Mouse (Mus musculus) ovary, adult 18-20 months (tissue): ENCODE results near the gene Esf1.
"Not testable (repeated sequence)": the region's sequence is repeated elsewhere in the genome, so short reads cannot be mapped to it uniquely, and the experiment has no call there.

Experiments used
- DNase-seq: peaks from one replicate; pipeline ENCODE4 v3.0.0; 2022; ENCODE audit warnings: low spot score, mixed read lengths

The Esf1 gene

GRCm38 (mm10) chr2:140096034-140096433 is 74.3 kb downstream of the Esf1 start:
- DNase-seq = no peak

- no peak for DNase-seq
These were observed 76.9 kb downstream of the Esf1 start for GRCm38 (mm10) chr2:140093433-140093832.

- no peak for DNase-seq
These were observed 86.1 kb downstream of the Esf1 start for GRCm38 (mm10) chr2:140084245-140084644.

GRCm38 (mm10) chr2:140080747-140081577 is 89.4 kb downstream of the Esf1 start:
- DNase-seq = no peak

- DNase-seq = not testable (repeated sequence)
These were observed 91.1 kb downstream of the Esf1 start for GRCm38 (mm10) chr2:140079284-140079683.

- no peak for DNase-seq
These were observed 91.6 kb downstream of the Esf1 start for GRCm38 (mm10) chr2:140078600-140079280.

- no peak for DNase-seq
These were observed 92.9 kb downstream of the Esf1 start for GRCm38 (mm10) chr2:140077476-140077875.

GRCm38 (mm10) chr2:140075150-140075549 is 95.2 kb downstream of the Esf1 start:
- no peak for DNase-seq
